Mouse (Mus musculus) hindlimb bud, embryonic 11.5 days (tissue): Measurements from ENCODE around the gene Rpl12.
A peak's percentile ranks its signal among the peaks of the same experiment; 100 is the strongest.
"Not testable (repeated sequence)": the region's sequence is repeated elsewhere in the genome, so short reads cannot be mapped to it uniquely, and the experiment has no call there.

Experiments
- DNase-seq: peaks from one replicate; pipeline ENCODE4 v3.0.0-alpha.2; 2012; ENCODE audit warnings: low read depth, low spot score; ENCODE audit errors: extremely low spot score

The Rpl12 gene

GRCm38 (mm10) chr2:32979675-32980074 lies 18.3 kb downstream of the Rpl12 start:
- DNase-seq = no peak

DNA sequence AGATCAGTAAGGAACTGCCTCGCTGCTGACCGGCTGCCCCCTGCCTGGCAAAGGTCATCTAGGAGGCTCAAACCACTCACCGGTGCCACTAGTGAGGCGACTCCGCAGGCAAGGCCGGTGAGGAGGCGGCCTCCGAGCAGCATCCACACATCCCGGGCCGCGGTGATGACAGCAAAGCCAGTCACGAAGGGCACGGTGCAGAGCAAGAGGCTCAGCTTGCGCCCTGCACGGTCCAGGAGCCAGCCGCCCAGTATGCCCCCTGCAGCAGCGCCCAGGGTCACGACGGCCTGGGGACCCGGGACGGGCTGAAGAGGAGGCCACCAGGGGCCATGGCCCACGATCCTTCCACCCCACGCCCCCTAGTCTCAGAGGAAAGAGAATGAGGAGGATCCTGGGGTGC lies 19.9 kb downstream of the Rpl12 start:
- no peak for DNase-seq

DNA sequence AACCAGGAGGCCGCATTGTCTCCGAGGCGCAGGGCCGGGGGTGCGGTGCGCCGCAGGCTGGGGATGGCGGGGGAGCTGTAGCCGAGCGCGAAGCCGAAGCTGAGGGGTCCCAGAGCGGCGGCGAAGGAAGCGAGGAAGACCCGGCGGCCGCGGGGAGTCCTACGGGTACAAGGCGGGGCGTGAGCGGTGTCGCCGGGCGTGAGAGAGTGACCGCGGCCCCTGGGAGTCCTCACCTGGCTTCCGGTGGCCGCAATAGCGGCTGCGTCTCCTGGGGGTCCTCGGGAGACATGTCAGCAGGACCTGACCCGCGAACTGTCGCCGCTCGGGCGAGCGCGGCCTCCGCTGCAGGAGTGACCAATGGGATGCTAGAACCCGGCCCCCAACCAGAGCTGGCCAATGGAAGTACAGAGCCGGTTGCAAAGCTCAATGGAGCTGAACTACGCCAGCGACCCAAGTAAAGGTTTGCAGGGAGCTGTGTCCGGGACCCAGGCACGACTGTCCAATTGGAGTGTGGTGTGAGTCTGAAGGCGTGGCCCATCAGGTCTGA lies 20.4 kb downstream of the Rpl12 start, which contains the start of gene Slc2a8:
Gene Slc2a8, minus strand, starts transcription at position 359 of the 547 bp plus-strand sequence.
- peak; percentile 91 for DNase-seq

DNA sequence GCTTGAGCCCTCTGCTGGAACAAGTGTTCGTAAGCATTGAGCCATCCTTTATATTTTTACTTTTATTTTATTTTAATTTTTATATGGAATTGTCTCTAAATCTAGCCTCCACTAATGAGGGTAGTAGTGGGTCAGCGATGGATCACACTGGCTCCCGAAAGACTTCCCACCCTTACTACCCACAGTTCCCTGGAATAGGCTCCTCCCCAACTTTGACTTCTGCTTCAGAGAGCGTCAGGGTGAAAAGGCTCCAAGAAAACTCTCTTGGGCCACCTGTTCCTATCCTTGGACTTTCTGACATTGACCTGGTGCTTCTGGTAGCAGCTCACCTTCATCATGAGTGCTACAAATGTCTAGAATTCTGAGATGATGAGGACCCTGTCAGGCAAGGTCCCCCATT lies 21.3 kb downstream of the Rpl12 start:
- no peak for DNase-seq

DNA sequence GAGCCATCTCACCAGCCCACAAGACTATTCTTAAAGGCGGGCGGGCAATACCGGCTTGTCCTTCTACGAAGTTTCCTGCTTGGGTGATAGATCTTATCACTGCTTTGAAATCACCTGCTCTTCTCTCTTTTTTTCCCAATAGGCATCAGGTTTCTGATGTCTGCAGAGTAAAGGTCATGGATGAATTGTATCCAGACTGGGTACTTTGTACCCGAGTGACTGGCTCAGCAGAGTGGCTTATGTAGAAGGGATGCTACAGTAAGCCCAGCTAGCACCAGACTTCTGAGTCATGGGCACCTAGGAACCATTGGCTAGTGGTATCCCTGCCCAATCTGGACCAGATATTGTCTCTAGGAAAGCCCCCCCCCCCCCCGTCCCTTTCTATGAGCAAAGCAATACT lies 22.3 kb downstream of the Rpl12 start:
- no peak for DNase-seq

DNA sequence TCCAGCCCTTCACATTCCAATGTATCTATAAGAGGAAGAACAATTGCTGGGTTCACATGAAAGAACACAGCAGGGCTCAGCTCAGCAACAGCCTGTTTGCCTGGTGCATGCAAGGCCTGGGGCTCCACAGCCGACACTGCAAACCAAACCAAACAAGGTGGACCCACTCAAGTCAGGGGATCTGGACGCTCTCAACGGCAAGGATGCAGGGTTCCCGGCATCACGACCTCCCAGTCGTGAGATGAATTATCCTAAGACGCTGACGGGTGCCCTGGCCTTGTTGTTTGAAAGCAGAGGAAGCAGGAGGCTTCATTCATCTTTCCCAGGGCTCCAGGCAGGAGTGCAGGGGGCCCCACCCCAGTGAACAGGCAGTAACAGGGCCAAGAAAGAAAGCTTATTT lies 24.5 kb downstream of the Rpl12 start:
- no peak for DNase-seq

- no peak for DNase-seq
Measured at GRCm38 (mm10) chr2:32989376-32989775, 28.0 kb downstream of the Rpl12 start.

GRCm38 (mm10) chr2:32990167-32990832 lies 28.9 kb downstream of the Rpl12 start:
- no peak for DNase-seq

GRCm38 (mm10) chr2:32992130-32992529 lies 30.8 kb downstream of the Rpl12 start:
- DNase-seq = no peak

- DNase-seq = no peak
Measured at GRCm38 (mm10) chr2:32997081-32997480, 35.7 kb downstream of the Rpl12 start.

DNA sequence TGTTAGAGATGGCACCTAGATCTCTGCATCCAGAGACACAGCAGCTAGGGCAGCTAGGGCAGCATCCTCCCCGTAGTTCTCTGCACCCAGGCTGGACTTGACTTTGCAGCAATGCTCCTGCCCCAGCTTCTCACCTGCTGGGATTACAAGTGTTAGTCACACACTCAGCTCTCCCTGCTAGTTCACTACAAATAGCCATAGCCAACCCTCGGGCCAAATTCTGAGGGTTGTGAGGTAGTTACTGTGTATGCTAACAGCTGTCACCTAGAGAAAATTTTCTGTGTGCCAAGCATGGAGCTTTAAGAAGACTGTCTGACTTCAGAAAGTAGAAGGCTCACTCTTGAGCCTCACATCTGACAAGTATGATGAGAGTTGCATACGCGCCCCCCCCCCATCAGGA lies 36.4 kb downstream of the Rpl12 start:
- no peak for DNase-seq

DNA sequence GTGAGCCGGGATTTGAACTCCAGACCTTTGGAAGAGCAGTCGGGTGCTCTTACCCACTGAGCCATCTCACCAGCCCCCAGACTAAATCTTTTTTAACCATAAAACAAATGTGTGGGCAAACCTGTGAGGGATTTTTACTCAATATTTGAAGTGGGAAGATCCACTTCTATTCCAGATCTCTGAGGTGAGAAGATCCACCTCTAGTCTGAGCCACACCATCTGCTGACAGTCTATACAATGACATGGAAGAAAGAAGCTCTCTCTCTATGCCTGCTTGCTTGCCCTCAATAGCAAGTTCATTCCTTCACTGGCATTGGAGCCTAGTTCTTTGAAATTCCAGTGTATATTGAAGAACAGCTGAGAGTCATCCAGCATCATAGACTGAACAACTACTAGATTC lies 38.4 kb downstream of the Rpl12 start:
- DNase-seq = no peak

- no peak for DNase-seq
Measured at GRCm38 (mm10) chr2:33002144-33002543, 40.8 kb downstream of the Rpl12 start.

DNA sequence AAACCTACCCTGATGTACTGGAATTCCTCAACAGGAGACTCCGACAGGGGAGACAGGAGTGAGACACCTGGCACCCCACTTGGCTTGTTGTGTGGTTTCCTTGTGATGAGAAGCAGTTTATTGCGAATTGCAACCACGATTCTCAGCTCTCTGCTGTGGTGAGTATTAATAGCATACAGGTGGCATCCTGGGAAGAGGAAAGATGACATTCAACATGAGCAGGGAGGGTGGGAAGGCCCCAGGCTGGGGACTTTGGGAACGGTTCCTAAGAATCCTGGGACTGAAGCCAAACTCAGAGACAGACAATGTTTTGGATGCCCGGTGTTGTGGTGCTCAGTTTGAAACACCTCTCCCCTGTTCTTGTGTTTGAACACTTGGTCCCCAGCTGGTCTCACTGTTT lies 43.7 kb downstream of the Rpl12 start:
- no peak for DNase-seq

DNA sequence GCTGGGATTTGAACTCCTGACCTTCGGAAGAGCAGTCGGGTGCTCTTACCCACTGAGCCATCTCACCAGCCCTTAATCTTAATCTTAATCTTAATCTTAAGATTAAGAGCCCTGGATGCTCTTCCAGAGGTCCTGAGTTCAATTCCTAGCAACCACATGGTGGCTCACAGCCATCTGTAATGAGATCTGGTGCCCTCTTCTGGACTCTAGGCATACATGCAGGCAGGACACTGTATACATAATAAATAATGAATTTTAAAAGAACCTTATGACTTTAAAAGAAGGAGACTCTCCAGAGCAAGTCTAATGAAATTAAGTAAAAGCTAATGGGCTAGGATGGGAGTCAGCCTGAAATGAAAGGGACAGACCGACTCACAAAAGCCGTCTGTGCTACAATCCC lies 47.7 kb downstream of the Rpl12 start:
- DNase-seq = not testable (repeated sequence)

DNA sequence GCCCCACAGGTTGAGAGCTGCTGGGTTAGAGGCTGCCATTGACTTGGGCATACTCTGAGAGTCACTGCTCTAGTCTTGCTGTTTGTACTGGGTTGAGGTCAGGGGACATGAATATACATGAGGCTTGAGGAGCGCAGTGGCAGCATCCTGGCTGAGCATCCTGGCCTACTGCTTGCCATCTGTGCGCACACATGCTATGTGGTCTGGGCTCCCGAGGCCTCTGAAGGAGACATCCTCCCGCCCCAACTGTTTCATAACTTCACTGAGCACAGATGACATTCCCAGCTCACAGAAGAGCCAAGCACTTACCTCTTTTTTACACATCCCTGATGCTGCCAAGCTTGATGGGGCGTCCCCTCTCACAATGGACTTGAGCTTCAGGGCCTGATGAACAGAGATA lies 53.5 kb downstream of the Rpl12 start:
- no peak for DNase-seq
